Mouse (Mus musculus) liver, embryonic 11.5 days (tissue): ENCODE measurements around the gene Ccdc189. TPM values are rescaled to one million over a fixed set of nuclear protein-coding genes. Genes with fewer than 3 reads are reported as not detected.
A peak's percentile ranks its signal among the peaks of the same experiment; 100 is the strongest.

Experiments
- ATAC-seq: fragments of 200-750 bp; cut with Nextera tagmentation; replicated peaks from 2 replicates; pipeline ENCODE4 v1.8.0; 2017; ENCODE audit warnings: moderate number of reproducible peaks, mild to moderate bottlenecking, moderate TSS enrichment, moderate library complexity; ENCODE audit not compliant: low FRiP score
- DNase-seq: peaks from one replicate; pipeline ENCODE4 v3.0.0-alpha.2; 2017; ENCODE audit warnings: low spot score
- H3K27ac ChIP-seq: fragments of 300-500 bp; sonication (generic); 2 replicates; pipeline ENCODE4 v1.5.1; 2014; ENCODE audit warnings: mild to moderate bottlenecking, low read depth, low read length, control low read depth
- H3K27me3 ChIP-seq: fragments of 300-500 bp; sonication (generic); replicated peaks from 2 replicates; pipeline ENCODE4 v1.6.1; 2014; ENCODE audit warnings: low read length, mixed read lengths; ENCODE audit not compliant: control insufficient read depth, insufficient read depth
- H3K36me3 ChIP-seq: fragments of 300-500 bp; sonication (generic); 2 replicates; pipeline ENCODE4 v1.6.1; 2014; ENCODE audit warnings: mild to moderate bottlenecking, low read length, moderate library complexity, mixed read lengths; ENCODE audit not compliant: control insufficient read depth, insufficient read depth
- H3K4me1 ChIP-seq: fragments of 300-500 bp; sonication (generic); replicated peaks from 2 replicates; pipeline ENCODE4 v1.6.1; 2014; ENCODE audit warnings: low read length, mixed read lengths; ENCODE audit not compliant: control insufficient read depth, insufficient read depth
- H3K4me2 ChIP-seq: fragments of 300-500 bp; sonication (generic); 2 replicates; pipeline ENCODE4 v1.6.1; 2014; ENCODE audit warnings: mild to moderate bottlenecking, control low read depth, moderate library complexity
- H3K4me3 ChIP-seq: fragments of 300-500 bp; sonication (generic); 2 replicates; pipeline ENCODE4 v1.5.1; 2014; ENCODE audit warnings: low read depth, low read length, control low read depth
- H3K9ac ChIP-seq: fragments of 300-500 bp; sonication (generic); 2 replicates; pipeline ENCODE4 v1.6.1; 2014; ENCODE audit warnings: low read depth, low read length, control low read depth
- H3K9me3 ChIP-seq: fragments of 300-500 bp; sonication (generic); 2 replicates; pipeline ENCODE4 v1.6.1; 2016; ENCODE audit warnings: low read length, inconsistent platforms, mixed read lengths; ENCODE audit not compliant: control insufficient read depth
- WGBS: fragments of 180-500 bp; shearing (Covaris S2); extraction: QIAGEN DNeasy Blood & Tissue Kit; methylation state at CpG from one replicate; pipeline ENCODE4 v1.1.7; 2014; 5-methylcytosine and 5-hydroxymethylcytosine counted together
- polyA plus RNA-seq: library from polyadenylated mRNA; unstranded; fragments of >200 nt; fragmentation: Nextera tagmentation; extraction: Ambion mirVana; gene quantifications from 2 replicates; pipeline ENCODE4 v1.2.1, GENCODE M21; 2014

Gene Ccdc189
- polyA plus RNA-seq, 1 experiment from 2014 or later = 5.4 TPM

- Histone ChIP-seq H3K4me1 (peaks cover 9% of the 10 kb centered on the region; the same call in 1 of the 2 replicates), H3K4me3 (no peak overlapping the region), H3K36me3 (peaks cover 10% of the 10 kb centered on the region), H3K27me3 (no peaks in the 10 kb centered on the region), H3K9ac (no peak overlapping the region), H3K27ac (no peak overlapping the region), H3K4me2 (no peak overlapping the region), H3K9me3 (no peaks in the 10 kb centered on the region)
- WGBS = 74% methylated on average over 1 of the region's 1 CpGs
- ATAC-seq (no peak), DNase-seq (no peak)
Measured at GRCm38 (mm10) chr7:127616881-127617280, 28.5 kb upstream of the Ccdc189 start.

- WGBS = 74% methylated on average over 1 of the region's 1 CpGs
- no peak overlapping the region for H3K4me3 ChIP-seq
- H3K27ac ChIP-seq = no peak overlapping the region
Measured at GRCm38 (mm10) chr7:127616336-127616735, 27.9 kb upstream of the Ccdc189 start.

GRCm38 (mm10) chr7:127614891-127615843, 26.8 kb upstream of the Ccdc189 start, which contains the start of gene Zfp629:
TSS of gene Zfp629 (minus strand) at chr7:127615797.
- Histone ChIP-seq H3K9me3 (no peaks in the 10 kb centered on the region; the same call in 1 of the 2 replicates), H3K4me2 (peak within 1 kb of the TSS; percentile 66), H3K36me3 (peaks cover 28% of the 10 kb centered on the region), H3K27me3 (no peaks in the 10 kb centered on the region), H3K4me1 (peaks cover 9% of the 10 kb centered on the region; the same call in 1 of the 2 replicates), H3K9ac (peak within 1 kb of the TSS; percentile 97), H3K27ac (peak within 1 kb of the TSS; percentile 74), H3K4me3 (peak within 1 kb of the TSS; percentile 98)
- 1% methylated on average over 47 of the region's 50 CpGs for WGBS
- peak; percentile 80 for DNase-seq
- peak; percentile 77 for ATAC-seq

More at GRCm38 (mm10) chr7:127616336-127616735, 27.9 kb upstream of the Ccdc189 start:
- H3K36me3 ChIP-seq = peaks cover 16% of the 10 kb centered on the region
- DNase-seq = no peak
- H3K9ac ChIP-seq = no peak overlapping the region
- H3K9me3 ChIP-seq = no peaks in the 10 kb centered on the region; the same call in 1 of the 2 replicates
- peaks cover 9% of the 10 kb centered on the region; the same call in 1 of the 2 replicates for H3K4me1 ChIP-seq
- ATAC-seq = no peak
- H3K4me2 ChIP-seq = no peak overlapping the region
- H3K27me3 ChIP-seq = no peaks in the 10 kb centered on the region

GRCm38 (mm10) chr7:127614511-127614890, 26.1 kb upstream of the Ccdc189 start:
- H3K4me2 ChIP-seq = peak overlapping the region; percentile 66
- ATAC-seq (peak; percentile 69), DNase-seq (peak; percentile 72)
- H3K9me3 ChIP-seq = no peaks in the 10 kb centered on the region; the same call in 1 of the 2 replicates
- H3K36me3 ChIP-seq = peaks cover 32% of the 10 kb centered on the region
- H3K9ac ChIP-seq = peak overlapping the region; percentile 97
- WGBS = 1% methylated on average over 42 of the region's 44 CpGs
- peaks cover 9% of the 10 kb centered on the region; the same call in 1 of the 2 replicates for H3K4me1 ChIP-seq
- H3K27me3 ChIP-seq = no peaks in the 10 kb centered on the region
- peak overlapping the region; percentile 98 for H3K4me3 ChIP-seq
- peak overlapping the region; percentile 74 for H3K27ac ChIP-seq

GRCm38 (mm10) chr7:127614091-127614490, 25.7 kb upstream of the Ccdc189 start:
- no peak overlapping the region; the same call in 1 of the 2 replicates for H3K27ac ChIP-seq
- DNase-seq (no peak), ATAC-seq (no peak)
- H3K36me3 ChIP-seq = peaks cover 32% of the 10 kb centered on the region
- peak overlapping the region; percentile 98 for H3K4me3 ChIP-seq
- H3K9ac ChIP-seq = peak overlapping the region; percentile 97
- H3K9me3 ChIP-seq = no peaks in the 10 kb centered on the region; the same call in 1 of the 2 replicates
- 34% methylated on average over 8 of the region's 8 CpGs for WGBS
- peaks cover 9% of the 10 kb centered on the region; the same call in 1 of the 2 replicates for H3K4me1 ChIP-seq
- H3K4me2 ChIP-seq = peak overlapping the region; percentile 66
- no peaks in the 10 kb centered on the region for H3K27me3 ChIP-seq

GRCm38 (mm10) chr7:127613501-127613900, 25.1 kb upstream of the Ccdc189 start:
- Histone ChIP-seq H3K36me3 (peaks cover 35% of the 10 kb centered on the region), H3K4me1 (peaks cover 9% of the 10 kb centered on the region; the same call in 1 of the 2 replicates), H3K4me3 (peak overlapping the region; percentile 98), H3K9ac (peak overlapping the region; percentile 97; the same call in 1 of the 2 replicates), H3K4me2 (peak overlapping the region; percentile 66), H3K27ac (no peak overlapping the region), H3K27me3 (no peaks in the 10 kb centered on the region), H3K9me3 (no peaks in the 10 kb centered on the region; the same call in 1 of the 2 replicates)
- DNase-seq = no peak
- ATAC-seq = no peak
- WGBS = 87% methylated on average over 8 of the region's 8 CpGs

- no peaks in the 10 kb centered on the region; the same call in 1 of the 2 replicates for H3K9me3 ChIP-seq
- no peak overlapping the region for H3K4me3 ChIP-seq
- H3K4me2 ChIP-seq = no peak overlapping the region
- H3K9ac ChIP-seq = no peak overlapping the region
- ATAC-seq = no peak
- WGBS = 96% methylated on average over 26 of the region's 26 CpGs
- H3K36me3 ChIP-seq = peaks cover 35% of the 10 kb centered on the region
- no peak overlapping the region for H3K27ac ChIP-seq
- DNase-seq = no peak
- peaks cover 9% of the 10 kb centered on the region; the same call in 1 of the 2 replicates for H3K4me1 ChIP-seq
- no peaks in the 10 kb centered on the region for H3K27me3 ChIP-seq
Measured at GRCm38 (mm10) chr7:127611561-127611960, 23.2 kb upstream of the Ccdc189 start.

- no peaks in the 10 kb centered on the region for H3K27me3 ChIP-seq
- H3K9ac ChIP-seq = no peak overlapping the region
- no peak for ATAC-seq
- no peaks in the 10 kb centered on the region; the same call in 1 of the 2 replicates for H3K9me3 ChIP-seq
- H3K36me3 ChIP-seq = peaks cover 35% of the 10 kb centered on the region
- H3K4me3 ChIP-seq = no peak overlapping the region
- 95% methylated on average over 29 of the region's 29 CpGs for WGBS
- no peak overlapping the region for H3K4me2 ChIP-seq
- H3K4me1 ChIP-seq = peaks cover 9% of the 10 kb centered on the region; the same call in 1 of the 2 replicates
- no peak overlapping the region for H3K27ac ChIP-seq
- no peak for DNase-seq
Measured at GRCm38 (mm10) chr7:127611011-127611410, 22.6 kb upstream of the Ccdc189 start.
